Mouse (Mus musculus): ENCODE results near the gene Gabrb3.

DNA sequence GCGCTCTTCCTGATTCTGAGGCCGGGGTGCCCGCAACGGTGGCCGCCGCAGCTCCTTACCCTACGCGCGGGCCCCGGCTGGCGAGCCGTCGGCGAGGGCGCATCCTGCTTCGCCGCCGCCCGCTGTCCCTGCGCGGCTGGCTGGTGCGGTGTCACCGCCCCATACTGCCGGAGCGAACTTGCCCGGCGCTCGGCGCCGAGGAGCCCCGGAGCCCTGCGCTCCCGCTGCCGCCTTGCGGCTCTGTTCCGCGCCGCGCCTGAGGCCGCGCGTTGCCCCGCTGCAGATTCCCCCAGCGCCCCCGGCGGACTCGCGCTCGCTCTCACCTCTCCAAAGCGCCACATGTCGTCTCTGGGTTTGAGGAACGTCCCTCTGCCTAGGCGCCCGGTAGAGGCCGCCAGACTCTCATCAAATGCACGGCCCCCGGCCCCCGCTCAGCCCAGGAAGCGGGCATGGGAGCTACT lies 90.2 kb downstream of the Gabrb3 start, which contains the start of gene Gabra5:
- TF ChIP-seq CTCF (IDR thresholded peaks at IDR 0.05; ENCODE audit: insufficient read depth, low read depth, low read length) (peak; percentile 49), POLR2A (IDR thresholded peaks at IDR 0.05; ENCODE audit: insufficient read depth, low read depth, low read length) (0 out of 2 replicates have a peak, but pooled peaks have one; percentile 13)
